Mouse (Mus musculus) midbrain, embryonic 10.5 days (tissue): ENCODE measurements around the gene R3hdm1. TPM values are rescaled to one million over a fixed set of nuclear protein-coding genes. Genes with fewer than 3 reads are reported as not detected.
A peak's percentile ranks its signal among the peaks of the same experiment; 100 is the strongest.
"Not testable (repeated sequence)": the region's sequence is repeated elsewhere in the genome, so short reads cannot be mapped to it uniquely, and the experiment has no call there.

Experiments used
- DNase-seq: peaks from one replicate; pipeline ENCODE4 v3.0.0-alpha.2; 2017; ENCODE audit warnings: low spot score
- H3K27ac ChIP-seq: fragments of 300-500 bp; sonication (generic); replicated peaks from 2 replicates; pipeline ENCODE4 v1.5.1; 2016; ENCODE audit warnings: mild to moderate bottlenecking
- H3K27me3 ChIP-seq: fragments of 300-500 bp; sonication (generic); 2 replicates; pipeline ENCODE4 v1.6.1; 2016; ENCODE audit warnings: low read depth, mild to moderate bottlenecking; ENCODE audit not compliant: poor library complexity, severe bottlenecking
- H3K36me3 ChIP-seq: fragments of 300-500 bp; sonication (generic); 2 replicates; pipeline ENCODE4 v1.6.1; 2016; ENCODE audit warnings: mild to moderate bottlenecking, moderate library complexity
- H3K4me1 ChIP-seq: fragments of 300-500 bp; sonication (generic); 2 replicates; pipeline ENCODE4 v1.6.1; 2016
- H3K4me3 ChIP-seq: fragments of 300-500 bp; sonication (generic); 2 replicates; pipeline ENCODE4 v1.5.1; 2016; ENCODE audit warnings: mild to moderate bottlenecking, moderate library complexity
- H3K9me3 ChIP-seq: fragments of 300-500 bp; sonication (generic); replicated peaks from 2 replicates; pipeline ENCODE4 v1.6.1; 2016; ENCODE audit warnings: mild to moderate bottlenecking
- WGBS: fragments of 180-500 bp; shearing (Covaris S2); methylation state at CpG from one replicate; pipeline ENCODE4 v1.1.7; 2016; 5-methylcytosine and 5-hydroxymethylcytosine counted together
- polyA plus RNA-seq: library from polyadenylated mRNA; unstranded; fragments of >200 nt; fragmentation: Nextera tagmentation; extraction: Ambion mirVana; gene quantifications from 2 replicates; pipeline ENCODE4 v1.2.1, GENCODE M21; 2016

The R3hdm1 gene
- polyA plus RNA-seq, 1 experiment from 2014 or later = 72.2 TPM

GRCm38 (mm10) chr1:128078646-128079045 lies 24.5 kb upstream of the R3hdm1 start:
- H3K4me3 ChIP-seq = no peak overlapping the region
- peaks cover 6% of the 10 kb centered on the region for H3K4me1 ChIP-seq
- WGBS = 92% methylated on average over 1 of the region's 1 CpGs
- peaks cover 31% of the 10 kb centered on the region for H3K36me3 ChIP-seq
- DNase-seq = no peak
- H3K27me3 ChIP-seq = no peaks in the 10 kb centered on the region
- H3K27ac ChIP-seq = no peak overlapping the region
- H3K9me3 ChIP-seq = no peaks in the 10 kb centered on the region

DNA sequence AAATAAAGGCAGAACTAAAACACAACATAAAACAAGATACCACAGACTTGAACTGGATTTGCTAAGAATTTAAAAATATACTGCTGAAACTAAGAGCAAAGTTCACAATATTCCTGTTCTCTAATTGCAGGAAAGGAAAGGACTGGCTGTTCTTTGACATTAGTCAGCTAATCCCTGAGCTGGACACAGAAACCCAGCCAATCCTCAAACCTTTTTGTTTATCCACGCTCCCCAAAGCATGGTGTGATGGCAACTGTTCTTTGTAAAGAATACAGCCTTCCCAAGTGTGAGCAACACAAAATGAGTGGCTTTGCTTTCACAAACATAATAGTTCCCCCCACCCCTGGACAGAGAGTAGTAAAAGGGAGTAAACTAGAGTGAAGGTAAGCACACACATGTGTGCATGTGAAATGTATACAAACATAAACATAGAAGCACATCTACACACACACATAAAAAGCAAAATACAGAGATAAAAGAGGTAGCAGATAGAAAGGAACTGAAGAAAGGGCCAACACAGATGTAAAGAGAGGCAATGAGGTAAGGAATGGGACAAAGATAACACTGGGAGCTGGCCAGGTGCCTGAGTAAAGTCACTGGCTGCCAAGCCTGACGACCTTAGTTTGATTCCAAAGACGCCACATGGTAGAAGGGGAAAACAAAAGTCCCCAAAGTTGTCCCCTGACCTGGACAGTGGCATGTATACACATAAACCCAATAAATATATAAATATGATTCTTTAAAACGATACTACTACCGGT lies 22.0 kb upstream of the R3hdm1 start:
- Histone ChIP-seq H3K9me3 (no peaks in the 10 kb centered on the region), H3K27me3 (no peaks in the 10 kb centered on the region), H3K27ac (no peak overlapping the region), H3K4me3 (no peak overlapping the region), H3K36me3 (peaks cover 34% of the 10 kb centered on the region), H3K4me1 (peaks cover 6% of the 10 kb centered on the region)
- DNase-seq = no peak
- 82% methylated on average over 5 of the region's 5 CpGs for WGBS

DNA sequence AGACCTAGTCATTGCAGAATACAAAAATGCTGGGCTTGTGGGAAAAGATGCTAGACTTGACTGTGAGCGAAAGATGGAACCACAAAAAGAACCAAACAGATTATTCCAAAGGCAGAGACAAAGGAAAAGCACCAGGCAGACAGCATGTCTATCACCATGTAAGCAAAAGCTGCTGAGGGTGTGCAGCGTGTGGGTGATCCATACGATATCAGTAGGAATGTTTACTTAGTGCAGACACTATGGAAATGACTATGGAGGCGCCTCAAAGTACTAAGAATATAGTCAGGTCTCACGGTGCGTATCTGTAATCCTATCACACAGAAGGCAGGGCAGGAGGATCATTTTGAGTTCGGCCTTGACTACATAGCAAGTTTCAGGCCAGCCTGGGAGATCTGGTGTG lies 21.2 kb upstream of the R3hdm1 start:
- 90% methylated on average over 7 of the region's 7 CpGs for WGBS
- Histone ChIP-seq H3K4me3 (no peak overlapping the region), H3K36me3 (peaks cover 41% of the 10 kb centered on the region), H3K4me1 (peaks cover 6% of the 10 kb centered on the region), H3K27me3 (no peaks in the 10 kb centered on the region), H3K9me3 (no peaks in the 10 kb centered on the region), H3K27ac (no peak overlapping the region)
- no peak for DNase-seq

- 88% methylated on average over 7 of the region's 7 CpGs for WGBS
- Histone ChIP-seq H3K27ac (peak overlapping the region; percentile 13; the same call in 1 of the 2 replicates), H3K4me1 (peaks cover 6% of the 10 kb centered on the region), H3K27me3 (no peaks in the 10 kb centered on the region), H3K4me3 (no peak overlapping the region), H3K9me3 (no peaks in the 10 kb centered on the region), H3K36me3 (peaks cover 47% of the 10 kb centered on the region)
- DNase-seq = no peak
Measured at GRCm38 (mm10) chr1:128082800-128083199, 20.3 kb upstream of the R3hdm1 start.

DNA sequence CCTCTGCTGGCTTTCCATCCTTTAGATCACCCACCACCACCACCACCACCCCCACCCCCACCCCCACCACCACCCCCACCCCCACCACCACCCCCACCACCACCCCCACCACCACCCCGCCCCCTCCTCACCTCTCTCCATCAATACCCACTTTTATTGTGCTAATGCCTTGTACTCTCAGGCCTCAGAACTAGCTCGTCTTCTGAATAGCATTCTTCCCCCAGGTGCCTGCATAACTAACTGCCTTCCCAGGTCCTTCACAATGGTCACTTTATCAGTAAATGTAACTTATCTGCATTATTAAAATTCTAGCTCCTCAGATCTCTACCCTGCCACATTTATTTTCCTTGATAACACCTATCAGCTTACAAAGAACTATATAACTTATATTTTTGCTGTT lies 8.4 kb upstream of the R3hdm1 start:
- Histone ChIP-seq H3K36me3 (peaks cover 27% of the 10 kb centered on the region), H3K9me3 (no peaks in the 10 kb centered on the region), H3K27ac (no peak overlapping the region), H3K4me1 (no peaks in the 10 kb centered on the region), H3K27me3 (no peaks in the 10 kb centered on the region), H3K4me3 (no peak overlapping the region)
- DNase-seq = no peak
- WGBS = 79% methylated on average over 2 of the region's 2 CpGs

DNA sequence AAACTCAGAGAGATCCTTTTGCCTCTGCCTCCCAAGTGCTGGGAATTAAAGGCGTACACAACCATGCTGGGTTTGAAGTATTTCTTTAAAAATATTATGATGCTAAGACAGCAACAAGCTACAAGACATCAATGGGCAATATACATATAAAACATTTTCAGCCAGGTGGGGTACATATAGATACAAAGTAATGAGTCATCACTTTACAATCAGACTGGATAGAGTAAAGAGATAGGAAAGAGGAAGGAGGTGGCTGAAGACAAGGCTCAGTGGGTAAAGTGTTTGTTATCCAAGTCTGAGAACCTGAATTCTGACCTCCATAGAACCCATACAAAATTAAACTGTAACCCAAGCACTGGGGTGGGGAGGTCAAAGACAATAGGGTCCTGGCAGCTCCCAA lies 4.8 kb upstream of the R3hdm1 start:
- no peak overlapping the region for H3K27ac ChIP-seq
- 0 out of 2 replicates have a peak, but pooled peaks cover 4% of the 10 kb centered on the region for H3K36me3 ChIP-seq
- no peak overlapping the region for H3K4me3 ChIP-seq
- H3K9me3 ChIP-seq = no peaks in the 10 kb centered on the region
- WGBS = 94% methylated on average over 1 of the region's 1 CpGs
- H3K4me1 ChIP-seq = peaks cover 20% of the 10 kb centered on the region
- H3K27me3 ChIP-seq = no peaks in the 10 kb centered on the region
- DNase-seq = no peak

- DNase-seq = peak; percentile 59
- H3K4me3 ChIP-seq = peak overlapping the region; percentile 75
- WGBS = under 1% methylated on average over 15 of the region's 15 CpGs
- no peaks in the 10 kb centered on the region for H3K36me3 ChIP-seq
- H3K27me3 ChIP-seq = no peaks in the 10 kb centered on the region
- peak overlapping the region; percentile 95 for H3K27ac ChIP-seq
- peaks cover 34% of the 10 kb centered on the region for H3K4me1 ChIP-seq
- H3K9me3 ChIP-seq = no peaks in the 10 kb centered on the region
Measured at GRCm38 (mm10) chr1:128102251-128102640, 855 bp upstream of the R3hdm1 start.

GRCm38 (mm10) chr1:128103520-128104088 lies 503 bp downstream of the R3hdm1 start:
- under 1% methylated on average over 47 of the region's 47 CpGs for WGBS
- Histone ChIP-seq H3K4me3 (peak overlapping the region; percentile 75), H3K36me3 (no peaks in the 10 kb centered on the region), H3K4me1 (peaks cover 34% of the 10 kb centered on the region), H3K9me3 (no peaks in the 10 kb centered on the region), H3K27ac (peak overlapping the region; percentile 95), H3K27me3 (no peaks in the 10 kb centered on the region)
- no peak for DNase-seq

DNA sequence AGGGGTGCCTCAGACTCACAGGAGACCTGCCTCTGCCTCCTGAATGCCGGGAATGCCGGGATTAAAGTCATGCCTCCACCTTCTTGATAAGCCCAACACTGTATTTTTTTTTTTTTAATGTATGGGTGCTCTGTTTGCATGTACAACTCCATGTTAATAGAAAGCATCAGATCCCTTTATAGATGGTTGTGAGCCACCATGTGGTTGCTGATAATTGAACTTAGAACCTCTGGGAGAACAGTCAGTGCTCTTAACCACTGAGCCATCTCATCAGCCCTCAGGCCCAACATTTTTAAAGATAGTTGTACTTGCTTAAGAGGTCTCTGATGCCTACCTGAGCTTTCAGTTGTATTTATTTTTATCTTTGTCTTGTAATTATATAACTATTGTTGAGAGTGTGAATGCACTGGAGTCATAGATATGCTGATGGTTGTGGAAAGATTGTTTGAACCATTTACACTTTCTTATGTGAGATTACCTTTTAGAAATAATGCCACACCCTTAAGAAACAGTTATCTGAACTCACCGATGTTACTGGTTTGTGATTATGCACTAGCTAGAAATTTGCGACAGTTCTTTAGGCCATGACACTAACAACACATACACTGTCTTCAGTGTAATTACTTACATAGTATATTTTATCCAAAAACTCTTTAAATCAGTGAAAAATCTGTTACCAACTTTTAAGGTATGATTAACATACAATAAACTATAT lies 18.0 kb downstream of the R3hdm1 start:
- H3K27me3 ChIP-seq = no peaks in the 10 kb centered on the region
- no peaks in the 10 kb centered on the region; the same call in 1 of the 2 replicates for H3K9me3 ChIP-seq
- 95% methylated on average over 4 of the region's 4 CpGs for WGBS
- peaks cover 10% of the 10 kb centered on the region for H3K36me3 ChIP-seq
- no peak for DNase-seq
- no peaks in the 10 kb centered on the region for H3K4me1 ChIP-seq
- no peak overlapping the region for H3K27ac ChIP-seq
- H3K4me3 ChIP-seq = no peak overlapping the region

GRCm38 (mm10) chr1:128136222-128136621 lies 33.1 kb downstream of the R3hdm1 start:
- H3K4me3 ChIP-seq = not testable (repeated sequence)

GRCm38 (mm10) chr1:128141039-128141438 lies 37.9 kb downstream of the R3hdm1 start:
- Histone ChIP-seq H3K9me3 (no peaks in the 10 kb centered on the region), H3K4me3 (no peak overlapping the region), H3K27me3 (no peaks in the 10 kb centered on the region), H3K4me1 (0 out of 2 replicates have a peak, but pooled peaks cover 3% of the 10 kb centered on the region), H3K27ac (no peak overlapping the region), H3K36me3 (no peaks in the 10 kb centered on the region)
- no peak for DNase-seq

More at GRCm38 (mm10) chr1:128136222-128136621, 33.1 kb downstream of the R3hdm1 start:
- DNase-seq, H3K27me3 ChIP-seq, H3K9me3 ChIP-seq, H3K36me3 ChIP-seq, H3K27ac ChIP-seq, H3K4me1 ChIP-seq: not testable (repeated sequence)

- Histone ChIP-seq H3K27ac (no peak overlapping the region), H3K4me3 (no peak overlapping the region), H3K4me1 (0 out of 2 replicates have a peak, but pooled peaks cover 3% of the 10 kb centered on the region), H3K9me3 (no peaks in the 10 kb centered on the region), H3K36me3 (no peaks in the 10 kb centered on the region), H3K27me3 (no peaks in the 10 kb centered on the region)
- no peak for DNase-seq
Measured at GRCm38 (mm10) chr1:128141737-128142136, 38.6 kb downstream of the R3hdm1 start.

DNA sequence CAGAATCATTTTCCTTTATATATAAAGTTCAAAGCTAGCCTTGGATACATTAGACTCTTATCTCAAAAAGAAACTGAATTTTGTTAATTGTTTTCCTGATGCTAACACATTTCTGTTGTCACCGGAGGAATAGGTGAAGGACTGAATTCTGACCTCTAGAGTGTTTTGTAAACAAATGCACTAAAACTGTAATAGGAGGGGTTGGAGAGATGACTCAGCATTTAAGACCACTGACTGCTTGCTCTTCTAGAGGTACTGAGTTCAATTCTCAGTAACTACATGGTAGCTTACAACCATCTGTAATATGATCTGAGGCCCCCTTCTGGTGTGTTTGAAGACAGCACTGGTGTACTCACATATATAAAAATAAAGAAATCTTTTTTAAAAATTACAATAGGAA lies 63.9 kb downstream of the R3hdm1 start:
- no peak for DNase-seq
- H3K27ac ChIP-seq = no peak overlapping the region
- H3K9me3 ChIP-seq = no peaks in the 10 kb centered on the region
- no peak overlapping the region for H3K4me3 ChIP-seq
- 91% methylated on average over 1 of the region's 1 CpGs for WGBS
- no peaks in the 10 kb centered on the region for H3K27me3 ChIP-seq
- H3K36me3 ChIP-seq = no peaks in the 10 kb centered on the region
- H3K4me1 ChIP-seq = no peaks in the 10 kb centered on the region
